Comparison of ENCODE assay signal across 8 mouse cellular contexts in genomic region chr14:54528446-54529111, GRCm38 (mm10). TPM values are rescaled to one million over a fixed set of nuclear protein-coding genes. Genes with fewer than 3 reads are reported as not detected.
DNase-seq lines count a peak whose midpoint lies in the region; ATAC-seq and TF ChIP-seq lines count a peak whose summit lies in the region.

No protein-coding gene starts in this region.

- peak; percentile 70; the same call in 1 of the 2 replicates for ATAC-seq in embryonic facial prominence, embryonic 15.5 days (ENCODE audit: insufficient number of reproducible peaks, low FRiP score, low TSS enrichment, low read depth)
- peak; percentile 49; the same call in 1 of the 2 replicates for ATAC-seq in heart, embryonic 11.5 days (replicated peaks; ENCODE audit: insufficient number of reproducible peaks, low FRiP score, low TSS enrichment)
- ATAC-seq in kidney, embryonic 15.5 days (replicated peaks; ENCODE audit: low FRiP score): peak; percentile 84

- no peaks in the 10 kb centered on the region for H3K9me3 ChIP-seq in embryonic facial prominence, embryonic 15.5 days (replicated peaks)
- no peaks in the 10 kb centered on the region for H3K9me3 ChIP-seq in heart, embryonic 11.5 days (replicated peaks; ENCODE audit: control insufficient read depth, low read length)
- no peaks in the 10 kb centered on the region for H3K9me3 ChIP-seq in kidney, embryonic 15.5 days (replicated peaks)

- no peaks in the 10 kb centered on the region; the same call in 1 of the 2 replicates for H3K4me1 ChIP-seq in bone marrow, adult 2 months (ENCODE audit: control insufficient read depth, insufficient read depth, low read length)
- H3K4me1 ChIP-seq in embryonic facial prominence, embryonic 15.5 days: peaks cover 18% of the 10 kb centered on the region
- peaks cover 14% of the 10 kb centered on the region for H3K4me1 ChIP-seq in heart, embryonic 11.5 days (ENCODE audit: control insufficient read depth, insufficient read depth, low read length)
- peaks cover 17% of the 10 kb centered on the region for H3K4me1 ChIP-seq in kidney, embryonic 15.5 days

- H3K27ac ChIP-seq in bone marrow, adult 2 months (ENCODE audit: control insufficient read depth, insufficient read depth, low read depth, low read length, poor library complexity): no peak overlapping the region
- 0 out of 2 replicates have a peak overlapping the region, but pooled peaks have one; percentile 22 for H3K27ac ChIP-seq in embryonic facial prominence, embryonic 15.5 days (replicated peaks)
- H3K27ac ChIP-seq in heart, embryonic 11.5 days (ENCODE audit: low read depth, low read length): no peak overlapping the region
- 0 out of 2 replicates have a peak overlapping the region, but pooled peaks have one; percentile 45 for H3K27ac ChIP-seq in kidney, embryonic 15.5 days

- TF ChIP-seq POLR2A in bone marrow, adult 2 months (IDR thresholded peaks at IDR 0.05; ENCODE audit: borderline replicate concordance, control insufficient read depth, low read depth, low read length): no peak
- TF ChIP-seq POLR2A in myocyte (IDR thresholded peaks at IDR 0.05; ENCODE audit: insufficient read length, low read depth): no peak

- H3K36me3 ChIP-seq in embryonic facial prominence, embryonic 15.5 days: no peaks in the 10 kb centered on the region
- no peaks in the 10 kb centered on the region for H3K36me3 ChIP-seq in heart, embryonic 11.5 days (ENCODE audit: control insufficient read depth, insufficient read depth, low read length)
- H3K36me3 ChIP-seq in kidney, embryonic 15.5 days: no peaks in the 10 kb centered on the region
- H3K36me3 ChIP-seq in myocyte (ENCODE audit: control insufficient read depth, insufficient read depth): no peaks in the 10 kb centered on the region

- no peaks in the 10 kb centered on the region for H3K27me3 ChIP-seq in embryonic facial prominence, embryonic 15.5 days
- H3K27me3 ChIP-seq in heart, embryonic 11.5 days (ENCODE audit: control insufficient read depth, insufficient read depth, low read length): no peaks in the 10 kb centered on the region
- H3K27me3 ChIP-seq in kidney, embryonic 15.5 days: no peaks in the 10 kb centered on the region; the same call in 1 of the 2 replicates
- no peaks in the 10 kb centered on the region for H3K27me3 ChIP-seq in myocyte (ENCODE audit: control insufficient read depth, insufficient read depth, insufficient read length)

- H3ac ChIP-seq in myocyte (ENCODE audit: control insufficient read depth, insufficient read length): no peak overlapping the region

- H3K79me2 ChIP-seq in myocyte (ENCODE audit: control insufficient read depth, insufficient read depth): no peaks in the 10 kb centered on the region

- H3K4me2 ChIP-seq in embryonic facial prominence, embryonic 15.5 days (replicated peaks): peak overlapping the region; percentile 64
- peak overlapping the region; percentile 39 for H3K4me2 ChIP-seq in heart, embryonic 11.5 days
- peak overlapping the region; percentile 68 for H3K4me2 ChIP-seq in kidney, embryonic 15.5 days
- H3K4me2 ChIP-seq in myocyte (ENCODE audit: low read depth): peak overlapping the region; percentile 68

- WGBS in bone marrow, adult 2 months: 13% methylated on average over 17 of the region's 17 CpGs
- 11% methylated on average over 17 of the region's 17 CpGs for WGBS in embryonic facial prominence, embryonic 15.5 days
- WGBS in heart, embryonic 11.5 days (ENCODE audit: insufficient replicate concordance): 7% methylated on average over 17 of the region's 17 CpGs
- WGBS in kidney, embryonic 15.5 days: 9% methylated on average over 17 of the region's 17 CpGs

- no peak overlapping the region for H3K4me3 ChIP-seq in bone marrow, adult 2 months (replicated peaks; ENCODE audit: control insufficient read depth, low read depth, low read length)
- H3K4me3 ChIP-seq in embryonic facial prominence, embryonic 15.5 days (replicated peaks): no peak overlapping the region
- H3K4me3 ChIP-seq in heart, embryonic 11.5 days (ENCODE audit: low read depth, low read length): no peak overlapping the region
- no peak overlapping the region; the same call in 1 of the 2 replicates for H3K4me3 ChIP-seq in kidney, embryonic 15.5 days (replicated peaks)
- H3K4me3 ChIP-seq in myocyte: no peak overlapping the region

- peak; percentile 83 for TF ChIP-seq CTCF in bone marrow, adult 2 months (IDR thresholded peaks at IDR 0.05; ENCODE audit: control insufficient read depth, insufficient read depth, low read length)

- DNase-seq in 3T3-L1 (ENCODE audit: low read depth, low spot score) (peak; percentile 77), liver (peak; percentile 83)
- peak; percentile 76 to 91 for DNase-seq in spleen, postnatal 4 days (ENCODE audit: low spot score in 2 of 2)

- no peak overlapping the region for H3K9ac ChIP-seq in embryonic facial prominence, embryonic 15.5 days
- H3K9ac ChIP-seq in heart, embryonic 11.5 days (ENCODE audit: low read depth, low read length): no peak overlapping the region
- H3K9ac ChIP-seq in kidney, embryonic 15.5 days: no peak overlapping the region

TF ChIP-seq in myocyte, 11 proteins besides CTCF, POLR2A, EP300 and RAD21:
- TF ChIP-seq TCF12 (IDR thresholded peaks at IDR 0.05; ENCODE audit: insufficient read depth, poor library complexity, severe bottlenecking) (no peak), REST (IDR thresholded peaks at IDR 0.05; ENCODE audit: insufficient read depth, insufficient read length) (no peak), MAX (IDR thresholded peaks at IDR 0.05; ENCODE audit: low read depth) (no peak), TCF3 (IDR thresholded peaks at IDR 0.05; ENCODE audit: insufficient read length, low read depth) (no peak), MYOD1 (IDR thresholded peaks at IDR 0.05; ENCODE audit: control insufficient read depth in 1 of 3, insufficient read length in 2 of 3, low read depth in 2 of 3) (no peak), MYOG (IDR thresholded peaks at IDR 0.05; ENCODE audit: control insufficient read depth in 1 of 3, insufficient read depth in 1 of 3, insufficient read length in 2 of 3, low read depth in 2 of 3) (no peak), CEBPB (IDR thresholded peaks at IDR 0.05; ENCODE audit: insufficient read depth, poor library complexity, severe bottlenecking) (no peak)

RNA-seq across cellular contexts. Expression of gene Prmt5, which starts 11.3 kb away (rescaled TPM):
- polyA plus RNA-seq in bone marrow, adult 2 months (2011; ENCODE audit: insufficient read depth, insufficient read length, low replicate concordance, missing spikeins): 15.6 and 49.1 TPM in 2 replicates
- polyA plus RNA-seq in embryonic facial prominence, embryonic 15.5 days (2015; fragmentation: Nextera tagmentation; extraction: Ambion mirVana): 71.2 and 74.9 TPM in 2 replicates
- 67.8 and 74.4 TPM in 2 replicates for polyA plus RNA-seq in heart, embryonic 11.5 days (2014; fragmentation: Nextera tagmentation; extraction: Ambion mirVana)
- polyA plus RNA-seq in kidney, embryonic 15.5 days (2015; fragmentation: Nextera tagmentation; extraction: Ambion mirVana): 101 and 104 TPM in 2 replicates
- polyA plus RNA-seq in myocyte (2012; fragmentation: generic; extraction: Trizol): 140 TPM

RNA-seq across cellular contexts. Expression of gene Haus4, which starts 25.8 kb away (rescaled TPM):
- polyA plus RNA-seq in bone marrow, adult 2 months (2011; ENCODE audit: insufficient read depth, insufficient read length, low replicate concordance, missing spikeins): 32.6 and 33.5 TPM in 2 replicates
- polyA plus RNA-seq in embryonic facial prominence, embryonic 15.5 days (2015; fragmentation: Nextera tagmentation; extraction: Ambion mirVana): 49.8 and 52.3 TPM in 2 replicates
- 40.1 and 42.8 TPM in 2 replicates for polyA plus RNA-seq in heart, embryonic 11.5 days (2014; fragmentation: Nextera tagmentation; extraction: Ambion mirVana)
- 50.7 and 53.2 TPM in 2 replicates for polyA plus RNA-seq in kidney, embryonic 15.5 days (2015; fragmentation: Nextera tagmentation; extraction: Ambion mirVana)
- 23.5 TPM for polyA plus RNA-seq in myocyte (2012; fragmentation: generic; extraction: Trizol)

RNA-seq across cellular contexts. Expression of gene Ajuba, which starts 48.8 kb away (rescaled TPM):
- polyA plus RNA-seq in bone marrow, adult 2 months (2011; ENCODE audit: insufficient read depth, insufficient read length, low replicate concordance, missing spikeins): 5.1 TPM in 1 of 2 replicates, not detected in the other
- polyA plus RNA-seq in embryonic facial prominence, embryonic 15.5 days (2015; fragmentation: Nextera tagmentation; extraction: Ambion mirVana): 49.4 and 60.2 TPM in 2 replicates
- 23.4 and 30.7 TPM in 2 replicates for polyA plus RNA-seq in heart, embryonic 11.5 days (2014; fragmentation: Nextera tagmentation; extraction: Ambion mirVana)
- 45.9 and 50.4 TPM in 2 replicates for polyA plus RNA-seq in kidney, embryonic 15.5 days (2015; fragmentation: Nextera tagmentation; extraction: Ambion mirVana)
- polyA plus RNA-seq in myocyte (2012; fragmentation: generic; extraction: Trizol): 30.8 TPM

RNA-seq across cellular contexts. Expression of gene Rem2, which starts 52.7 kb away (rescaled TPM):
- 0.80 TPM in 1 of 2 replicates, not detected in the other for polyA plus RNA-seq in bone marrow, adult 2 months (2011; ENCODE audit: insufficient read depth, insufficient read length, low replicate concordance, missing spikeins)
- polyA plus RNA-seq in embryonic facial prominence, embryonic 15.5 days (2015; fragmentation: Nextera tagmentation; extraction: Ambion mirVana): 3.4 and 3.9 TPM in 2 replicates
- 2.0 TPM in 2 replicates for polyA plus RNA-seq in heart, embryonic 11.5 days (2014; fragmentation: Nextera tagmentation; extraction: Ambion mirVana)
- polyA plus RNA-seq in kidney, embryonic 15.5 days (2015; fragmentation: Nextera tagmentation; extraction: Ambion mirVana): 6.3 and 6.8 TPM in 2 replicates
- 0.20 TPM for polyA plus RNA-seq in myocyte (2012; fragmentation: generic; extraction: Trizol)

Comparison
In these comparisons a context has a peak if more than half of its experiments do, and no peak if none do; other contexts are left out.
1. H3K27ac ChIP-seq: peak in embryonic facial prominence, embryonic 15.5 days (single experiment) and kidney, embryonic 15.5 days (single experiment); none in bone marrow, adult 2 months (single experiment) and heart, embryonic 11.5 days (single experiment).
2. Peak in every context shown above with its lines, with median percentiles within 50 percentile points of each other: DNase-seq, ATAC-seq and H3K4me2 ChIP-seq.